Mouse (Mus musculus) layer of hippocampus, postnatal 36 days (tissue): ENCODE measurements around the gene Fbxl16. TPM values are rescaled to one million over a fixed set of nuclear protein-coding genes. Genes with fewer than 3 reads are reported as not detected.

ENCODE experiments used
- DNase-seq, 2 experiments: peaks; one replicate each; pipeline ENCODE4 v3.0.0; 2022
- total RNA-seq, 2 experiments: library from RNA; stranded (reverse); gene quantifications; 2 replicates each; pipeline ENCODE4 v1.2.3; 2021

Fbxl16 gene
- total RNA-seq, 2 experiments from 2014 or later = 643 to 644 TPM

- DNase-seq = no peak
Measured at GRCm38 (mm10) chr17:25829558-25830017, 20.7 kb downstream of the Fbxl16 start.

- DNase-seq = no peak
Measured at GRCm38 (mm10) chr17:25830200-25830753, 21.4 kb downstream of the Fbxl16 start.

GRCm38 (mm10) chr17:25830806-25831431 is 22.0 kb downstream of the Fbxl16 start:
- DNase-seq = no peak

- no peak for DNase-seq
Measured at GRCm38 (mm10) chr17:25831451-25832281, 22.8 kb downstream of the Fbxl16 start.

GRCm38 (mm10) chr17:25832436-25833290 is 23.8 kb downstream of the Fbxl16 start:
- peak; percentile 98 for DNase-seq

- peak in 1 of 2 experiments; percentile 89 for DNase-seq
Measured at GRCm38 (mm10) chr17:25833291-25833663, 24.4 kb downstream of the Fbxl16 start, which contains the start of gene Stub1. Gene Stub1, minus strand, starts transcription at chr17:25833404.

- no peak for DNase-seq
Measured at GRCm38 (mm10) chr17:25833961-25834594, 25.2 kb downstream of the Fbxl16 start.

- no peak for DNase-seq
Measured at GRCm38 (mm10) chr17:25834595-25835222, 25.8 kb downstream of the Fbxl16 start.

GRCm38 (mm10) chr17:25835301-25835700 is 26.4 kb downstream of the Fbxl16 start:
- no peak for DNase-seq

GRCm38 (mm10) chr17:25835816-25836215 is 26.9 kb downstream of the Fbxl16 start:
- no peak for DNase-seq

- DNase-seq = no peak
Measured at GRCm38 (mm10) chr17:25836397-25837075, 27.7 kb downstream of the Fbxl16 start.

- DNase-seq = peak; percentile 84
Measured at GRCm38 (mm10) chr17:25837076-25837410, 28.2 kb downstream of the Fbxl16 start, which contains the start of gene Rhbdl1. Gene Rhbdl1, minus strand, starts transcription at chr17:25837295.

GRCm38 (mm10) chr17:25837533-25837932 is 28.6 kb downstream of the Fbxl16 start:
- no peak for DNase-seq

- no peak for DNase-seq
Measured at GRCm38 (mm10) chr17:25838904-25839303, 30.0 kb downstream of the Fbxl16 start.

- no peak for DNase-seq
Measured at GRCm38 (mm10) chr17:25839455-25840235, 30.8 kb downstream of the Fbxl16 start.

GRCm38 (mm10) chr17:25840519-25840918 is 31.6 kb downstream of the Fbxl16 start:
- no peak for DNase-seq

GRCm38 (mm10) chr17:25841117-25841880 is 32.4 kb downstream of the Fbxl16 start, which contains the start of gene Gm20683:
Gene Gm20683, minus strand, starts transcription at chr17:25841763.
- no peak for DNase-seq

- no peak for DNase-seq
Measured at GRCm38 (mm10) chr17:25842509-25842908, 33.6 kb downstream of the Fbxl16 start.

GRCm38 (mm10) chr17:25843122-25843521 is 34.2 kb downstream of the Fbxl16 start:
- DNase-seq = no peak
